Mouse (Mus musculus) megakaryocyte, embryonic 14.5 days (primary cell): Measurements from ENCODE around the gene Hsf2.

Experiments used
- FLI1 ChIP-seq: IDR thresholded peaks from 2 replicates; pipeline ENCODE4 v1.6.1; 2012; ENCODE audit warnings: low read length, inconsistent platforms, mixed read lengths
- GATA1 ChIP-seq: IDR thresholded peaks from 3 replicates; pipeline ENCODE4 v1.6.1; 2012; ENCODE audit warnings: mixed read lengths, low read length, inconsistent platforms, borderline replicate concordance

DNA sequence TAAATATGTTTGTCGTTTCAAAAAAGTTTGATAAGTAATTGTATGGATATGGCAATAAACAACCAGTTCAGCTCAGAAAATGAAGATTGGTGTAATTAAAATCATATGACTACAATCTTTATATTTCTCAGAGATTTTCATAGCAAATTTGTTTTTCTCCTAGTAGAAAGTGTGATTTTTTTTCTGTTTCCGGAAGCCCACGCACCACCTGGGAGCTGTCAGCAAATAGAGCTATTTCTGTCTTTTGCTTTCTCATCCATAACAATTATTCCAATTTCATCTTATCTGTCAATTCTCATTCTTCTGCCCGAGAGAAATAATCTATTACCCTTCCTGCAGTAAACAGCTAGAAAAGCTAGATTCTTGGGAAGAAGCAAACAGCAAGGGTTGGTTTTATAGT lies 63.4 kb downstream of the Hsf2 start:
- TF ChIP-seq GATA1 = no peak
- TF ChIP-seq FLI1 = no peak
